Mouse (Mus musculus): ENCODE data around the gene Fbxo36.

The Fbxo36 gene

GRCm38 (mm10) chr1:84890503-84890902 lies 50.9 kb downstream of the Fbxo36 start:
- DNase-seq (ENCODE audit: low read depth, low spot score) = no peak

- DNase-seq (ENCODE audit: low read depth, low spot score) = no peak
Measured at GRCm38 (mm10) chr1:84891746-84892145, 52.1 kb downstream of the Fbxo36 start.

- DNase-seq (ENCODE audit: low read depth, low spot score) = no peak
Measured at GRCm38 (mm10) chr1:84897364-84897763, 57.7 kb downstream of the Fbxo36 start.

GRCm38 (mm10) chr1:84899156-84899555 lies 59.5 kb downstream of the Fbxo36 start:
- no peak for DNase-seq (ENCODE audit: low read depth, low spot score)

- no peak for DNase-seq (ENCODE audit: low read depth, low spot score)
Measured at GRCm38 (mm10) chr1:84904467-84904866, 64.8 kb downstream of the Fbxo36 start.

GRCm38 (mm10) chr1:84910177-84910804 lies 70.7 kb downstream of the Fbxo36 start:
- DNase-seq (ENCODE audit: low read depth, low spot score) = no peak

- no peak for DNase-seq (ENCODE audit: low read depth, low spot score)
Measured at GRCm38 (mm10) chr1:84912571-84912970, 72.9 kb downstream of the Fbxo36 start.

GRCm38 (mm10) chr1:84915010-84915409 lies 75.4 kb downstream of the Fbxo36 start:
- no peak for DNase-seq (ENCODE audit: low read depth, low spot score)

GRCm38 (mm10) chr1:84918865-84919264 lies 79.2 kb downstream of the Fbxo36 start:
- no peak for DNase-seq (ENCODE audit: low read depth, low spot score)

- no peak for DNase-seq (ENCODE audit: low read depth, low spot score)
Measured at GRCm38 (mm10) chr1:84923432-84923831, 83.8 kb downstream of the Fbxo36 start.

GRCm38 (mm10) chr1:84924134-84924533 lies 84.5 kb downstream of the Fbxo36 start:
- DNase-seq (ENCODE audit: low read depth, low spot score) = no peak

- no peak for DNase-seq (ENCODE audit: low read depth, low spot score)
Measured at GRCm38 (mm10) chr1:84925599-84925998, 86.0 kb downstream of the Fbxo36 start.

- peak; percentile 32 for DNase-seq (ENCODE audit: low read depth, low spot score)
Measured at GRCm38 (mm10) chr1:84933472-84934150, 94.0 kb downstream of the Fbxo36 start.

- DNase-seq (ENCODE audit: low read depth, low spot score) = no peak
Measured at GRCm38 (mm10) chr1:84934151-84934502, 94.5 kb downstream of the Fbxo36 start.

GRCm38 (mm10) chr1:84934503-84935333 lies 95.1 kb downstream of the Fbxo36 start, which contains the start of gene Slc16a14:
Slc16a14 (minus strand) TSS chr1:84935134.
- peak; percentile 76 for DNase-seq (ENCODE audit: low read depth, low spot score)

- no peak for DNase-seq (ENCODE audit: low read depth, low spot score)
Measured at GRCm38 (mm10) chr1:84935668-84936067, 96.0 kb downstream of the Fbxo36 start.

- DNase-seq (ENCODE audit: low read depth, low spot score) = no peak
Measured at GRCm38 (mm10) chr1:84936716-84937510, 97.3 kb downstream of the Fbxo36 start.

GRCm38 (mm10) chr1:84939466-84939865 lies 99.8 kb downstream of the Fbxo36 start:
- DNase-seq (ENCODE audit: low read depth, low spot score) = no peak

- no peak for DNase-seq (ENCODE audit: low read depth, low spot score)
Measured at GRCm38 (mm10) chr1:84940322-84940721, 100.7 kb downstream of the Fbxo36 start.

- DNase-seq (ENCODE audit: low read depth, low spot score) = no peak
Measured at GRCm38 (mm10) chr1:84942666-84943065, 103.0 kb downstream of the Fbxo36 start.

- no peak for DNase-seq (ENCODE audit: low read depth, low spot score)
Measured at GRCm38 (mm10) chr1:84943549-84943948, 103.9 kb downstream of the Fbxo36 start.

- DNase-seq (ENCODE audit: low read depth, low spot score) = no peak
Measured at GRCm38 (mm10) chr1:84945950-84946349, 106.3 kb downstream of the Fbxo36 start.
